Mouse (Mus musculus) hindbrain, embryonic 14.5 days (tissue): ENCODE measurements around the gene Avl9. TPM values are rescaled to one million over a fixed set of nuclear protein-coding genes. Genes with fewer than 3 reads are reported as not detected.

Experiments
- ATAC-seq: fragments of 200-750 bp; cut with Nextera tagmentation; 2 replicates; pipeline ENCODE4 v1.8.0; 2017; ENCODE audit warnings: moderate number of reproducible peaks, mild to moderate bottlenecking, moderate TSS enrichment, moderate library complexity; ENCODE audit not compliant: low FRiP score
- DNase-seq: peaks from one replicate; pipeline ENCODE4 v3.0.0-alpha.2; 2015; ENCODE audit warnings: low spot score
- H3K27ac ChIP-seq: fragments of 300-500 bp; sonication (generic); 2 replicates; pipeline ENCODE4 v1.5.1; 2014; ENCODE audit warnings: mild to moderate bottlenecking, moderate library complexity
- H3K27me3 ChIP-seq: fragments of 300-500 bp; sonication (generic); 2 replicates; pipeline ENCODE4 v1.6.1; 2014; ENCODE audit warnings: mild to moderate bottlenecking, low read length, mixed read lengths; ENCODE audit not compliant: control insufficient read depth, insufficient read depth
- H3K36me3 ChIP-seq: fragments of 300-500 bp; sonication (generic); replicated peaks from 2 replicates; pipeline ENCODE4 v1.6.1; 2014; ENCODE audit not compliant: control insufficient read depth, insufficient read depth
- H3K4me1 ChIP-seq: fragments of 300-500 bp; sonication (generic); replicated peaks from 2 replicates; pipeline ENCODE4 v1.6.1; 2014; ENCODE audit warnings: antibody characterized with exemption, low read length, mixed read lengths; ENCODE audit not compliant: control insufficient read depth, insufficient read depth
- H3K4me2 ChIP-seq: fragments of 300-500 bp; sonication (generic); replicated peaks from 2 replicates; pipeline ENCODE4 v1.6.1; 2014; ENCODE audit warnings: mild to moderate bottlenecking, moderate library complexity
- H3K4me3 ChIP-seq: fragments of 300-500 bp; sonication (generic); replicated peaks from 2 replicates; pipeline ENCODE4 v1.5.1; 2014; ENCODE audit warnings: mild to moderate bottlenecking, low read length
- H3K9ac ChIP-seq: fragments of 300-500 bp; sonication (generic); 2 replicates; pipeline ENCODE4 v1.6.1; 2014
- H3K9me3 ChIP-seq: fragments of 300-500 bp; sonication (generic); 2 replicates; pipeline ENCODE4 v1.6.1; 2016; ENCODE audit warnings: low read length; ENCODE audit not compliant: control insufficient read depth
- WGBS: fragments of 180-500 bp; shearing (Covaris S2); extraction: QIAGEN DNeasy Blood & Tissue Kit; methylation state at CpG from one replicate; pipeline ENCODE4 v1.1.7; 2014; 5-methylcytosine and 5-hydroxymethylcytosine counted together
- polyA plus RNA-seq: library from polyadenylated mRNA; unstranded; fragments of >200 nt; fragmentation: Nextera tagmentation; extraction: Ambion mirVana; gene quantifications from 2 replicates; pipeline ENCODE4 v1.2.1, GENCODE M21; 2014

Avl9 gene
- polyA plus RNA-seq, 1 experiment from 2014 or later: 41.8 TPM

- DNase-seq (no peak), ATAC-seq (no peak)
- no peak overlapping the region for H3K27ac ChIP-seq
- no peak overlapping the region for H3K4me2 ChIP-seq
- H3K4me3 ChIP-seq: no peak overlapping the region
- no peaks in the 10 kb centered on the region for H3K9me3 ChIP-seq
- 93% methylated on average over 4 of the region's 4 CpGs for WGBS
- no peaks in the 10 kb centered on the region for H3K27me3 ChIP-seq
- H3K36me3 ChIP-seq: peaks cover 39% of the 10 kb centered on the region
- H3K9ac ChIP-seq: no peak overlapping the region
- H3K4me1 ChIP-seq: no peaks in the 10 kb centered on the region
Observed at GRCm38 (mm10) chr6:56783561-56784272, 69.0 kb downstream of the Avl9 start.

- H3K4me2 ChIP-seq: no peak overlapping the region
- no peak overlapping the region for H3K27ac ChIP-seq
- peaks cover 26% of the 10 kb centered on the region for H3K36me3 ChIP-seq
- WGBS: 80% methylated on average over 5 of the region's 5 CpGs
- no peak for ATAC-seq
- no peak overlapping the region for H3K9ac ChIP-seq
- no peak overlapping the region for H3K4me3 ChIP-seq
- DNase-seq: no peak
- no peaks in the 10 kb centered on the region for H3K4me1 ChIP-seq
- no peaks in the 10 kb centered on the region for H3K9me3 ChIP-seq
- H3K27me3 ChIP-seq: no peaks in the 10 kb centered on the region
Observed at GRCm38 (mm10) chr6:56785068-56785467, 70.4 kb downstream of the Avl9 start.

- no peaks in the 10 kb centered on the region for H3K4me1 ChIP-seq
- ATAC-seq (no peak), DNase-seq (no peak)
Observed at GRCm38 (mm10) chr6:56787668-56788067, 73.0 kb downstream of the Avl9 start.

GRCm38 (mm10) chr6:56789336-56789735 is 74.6 kb downstream of the Avl9 start:
- Histone ChIP-seq H3K27ac (no peak overlapping the region), H3K4me1 (no peaks in the 10 kb centered on the region), H3K36me3 (peaks cover 6% of the 10 kb centered on the region), H3K27me3 (no peaks in the 10 kb centered on the region), H3K4me3 (no peak overlapping the region), H3K9ac (no peak overlapping the region), H3K9me3 (no peaks in the 10 kb centered on the region), H3K4me2 (no peak overlapping the region)
- 84% methylated on average over 3 of the region's 3 CpGs for WGBS
- ATAC-seq (no peak), DNase-seq (no peak)

More at GRCm38 (mm10) chr6:56787668-56788067, 73.0 kb downstream of the Avl9 start:
- H3K27ac ChIP-seq: no peak overlapping the region
- no peaks in the 10 kb centered on the region for H3K9me3 ChIP-seq
- no peak overlapping the region for H3K4me3 ChIP-seq
- 92% methylated on average over 2 of the region's 2 CpGs for WGBS
- H3K27me3 ChIP-seq: no peaks in the 10 kb centered on the region
- no peak overlapping the region for H3K4me2 ChIP-seq
- H3K9ac ChIP-seq: no peak overlapping the region
- peaks cover 10% of the 10 kb centered on the region for H3K36me3 ChIP-seq

- Histone ChIP-seq H3K27ac (no peak overlapping the region), H3K9ac (no peak overlapping the region), H3K9me3 (no peaks in the 10 kb centered on the region), H3K4me3 (no peak overlapping the region), H3K36me3 (no peaks in the 10 kb centered on the region), H3K4me1 (peaks cover 23% of the 10 kb centered on the region), H3K27me3 (no peaks in the 10 kb centered on the region), H3K4me2 (peak overlapping the region; percentile 71)
- no peak for ATAC-seq
- no peak for DNase-seq
- 79% methylated on average over 5 of the region's 5 CpGs for WGBS
Observed at GRCm38 (mm10) chr6:56794834-56795233, 80.1 kb downstream of the Avl9 start.

GRCm38 (mm10) chr6:56796232-56796631 is 81.5 kb downstream of the Avl9 start:
- Histone ChIP-seq H3K4me3 (peak overlapping the region; percentile 77), H3K36me3 (no peaks in the 10 kb centered on the region), H3K4me1 (peaks cover 23% of the 10 kb centered on the region), H3K4me2 (peak overlapping the region; percentile 71), H3K27me3 (no peaks in the 10 kb centered on the region), H3K9ac (peak overlapping the region; percentile 94), H3K9me3 (no peaks in the 10 kb centered on the region), H3K27ac (peak overlapping the region; percentile 99; the same call in 1 of the 2 replicates)
- ATAC-seq: no peak
- WGBS: 12% methylated on average over 8 of the region's 8 CpGs
- DNase-seq: no peak

- Histone ChIP-seq H3K27me3 (no peaks in the 10 kb centered on the region), H3K36me3 (no peaks in the 10 kb centered on the region), H3K27ac (peak overlapping the region; percentile 99), H3K4me1 (peaks cover 23% of the 10 kb centered on the region), H3K4me2 (peak overlapping the region; percentile 71), H3K9ac (peak overlapping the region; percentile 94), H3K4me3 (peak overlapping the region; percentile 77), H3K9me3 (no peaks in the 10 kb centered on the region)
- WGBS: under 1% methylated on average over 16 of the region's 16 CpGs
- DNase-seq: peak; percentile 57
- peak; percentile 12; the same call in 1 of the 2 replicates for ATAC-seq
Observed at GRCm38 (mm10) chr6:56796668-56797141, 82.0 kb downstream of the Avl9 start.

GRCm38 (mm10) chr6:56797311-56798151 is 82.8 kb downstream of the Avl9 start, which contains the start of gene Kbtbd2:
Gene Kbtbd2 (minus strand): TSS chr6:56797813.
- Histone ChIP-seq H3K27ac (peak within 1 kb of the TSS; percentile 99), H3K9ac (peak within 1 kb of the TSS; percentile 94), H3K4me2 (peak within 1 kb of the TSS; percentile 71), H3K36me3 (no peaks in the 10 kb centered on the region), H3K4me1 (peaks cover 23% of the 10 kb centered on the region), H3K9me3 (no peaks in the 10 kb centered on the region), H3K27me3 (no peaks in the 10 kb centered on the region), H3K4me3 (peak within 1 kb of the TSS; percentile 77)
- DNase-seq (peak; percentile 91), ATAC-seq (peak; percentile 96)
- WGBS: under 1% methylated on average over 85 of the region's 98 CpGs

- no peak for ATAC-seq
- 19% methylated on average over 8 of the region's 8 CpGs for whole genome bisulfite sequencing
- Histone ChIP-seq H3K4me2 (peak overlapping the region; percentile 71), H3K4me3 (peak overlapping the region; percentile 77), H3K27me3 (no peaks in the 10 kb centered on the region), H3K9ac (peak overlapping the region; percentile 94), H3K9me3 (no peaks in the 10 kb centered on the region), H3K27ac (peak overlapping the region; percentile 99), H3K4me1 (peaks cover 23% of the 10 kb centered on the region), H3K36me3 (no peaks in the 10 kb centered on the region)
- no peak for DNase-seq
Observed at GRCm38 (mm10) chr6:56798152-56798465, 83.4 kb downstream of the Avl9 start.
